Mouse (Mus musculus) heart, postnatal 14 days (tissue): ENCODE measurements around the gene Zscan25. TPM values are rescaled to one million over a fixed set of nuclear protein-coding genes. Genes with fewer than 3 reads are reported as not detected.
"Not testable (repeated sequence)": the region's sequence is repeated elsewhere in the genome, so short reads cannot be mapped to it uniquely, and the experiment has no call there.

Source experiments
- DNase-seq, 2 experiments: peaks; one replicate each; pipeline ENCODE4 v3.0.0; 2021 to 2022
- intact Hi-C: fragments of 180-260 bp; cut with DNase I; formaldehyde crosslinking; loops from one replicate; pipeline ENCODE4 v1.15.1; 2025
- long read RNA-seq, 2 experiments: library from polyadenylated mRNA; stranded (forward); transcript quantifications; one replicate each; pipeline ENCODE4 v2.0.0; 2021
- total RNA-seq, 2 experiments: library from RNA; stranded (reverse); gene quantifications; 2 replicates each; pipeline ENCODE4 v1.2.3; 2021

The Zscan25 gene
- 10 to 100 TPM; 11.0 to 13.9 TPM for total RNA-seq
- long read RNA-seq, experiment 1, partial matches to known transcripts = 0 of 4 reads
- long read RNA-seq, experiment 1, other reads (novel, unspliced or antisense) = 4 of 4 reads
- long read RNA-seq, experiment 2, partial matches to known transcripts = 1 of 4 reads
- long read RNA-seq, experiment 2, other reads (novel, unspliced or antisense) = 3 of 4 reads

DNA sequence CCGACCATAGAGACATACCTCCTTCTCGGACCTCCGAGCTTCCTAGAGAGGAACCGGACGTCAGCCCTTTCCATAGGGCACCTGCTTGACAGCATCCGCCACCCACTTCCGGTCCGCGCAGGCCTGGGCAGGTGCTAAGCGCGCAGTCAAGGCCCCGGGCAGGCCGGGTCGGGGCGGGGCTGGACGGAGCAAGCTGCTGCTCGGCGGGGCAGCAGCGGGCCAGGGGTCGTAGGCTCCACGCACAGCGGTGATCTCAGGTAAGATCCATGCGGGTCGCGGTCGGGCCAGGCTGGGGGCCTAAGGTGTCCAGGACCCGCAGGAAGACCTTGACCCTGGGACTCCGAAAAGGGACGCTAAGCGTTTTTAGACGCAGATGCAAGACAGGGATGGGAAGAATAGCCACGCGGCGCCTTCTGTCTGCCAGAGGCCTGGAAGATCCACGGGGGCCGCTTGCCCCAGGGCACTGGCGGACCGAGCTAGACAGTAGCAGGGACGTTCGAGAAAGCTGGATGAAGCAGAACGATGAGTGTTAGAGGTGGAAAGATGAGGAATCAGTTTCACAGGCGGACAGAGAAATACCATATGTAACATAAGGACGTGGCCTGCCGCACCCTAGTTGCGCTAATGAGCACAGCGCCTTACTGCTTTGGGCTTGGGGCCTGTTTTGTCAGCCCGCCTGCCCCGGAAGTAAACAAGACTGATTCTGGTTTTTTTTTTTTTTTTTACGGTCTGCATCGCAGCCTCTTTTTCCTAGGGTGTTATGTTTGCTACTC lies at the start of gene Zscan25:
Zscan25 (plus strand) TSS at position 130 of the 773 bp plus-strand sequence.
- peak; percentile 90 to 92 for DNase-seq
- intact Hi-C loops = loop anchor here (2.0 kb wide), 1 partner anchor 50 kb away; the partner anchor contains the start of gene Zfp655

DNA sequence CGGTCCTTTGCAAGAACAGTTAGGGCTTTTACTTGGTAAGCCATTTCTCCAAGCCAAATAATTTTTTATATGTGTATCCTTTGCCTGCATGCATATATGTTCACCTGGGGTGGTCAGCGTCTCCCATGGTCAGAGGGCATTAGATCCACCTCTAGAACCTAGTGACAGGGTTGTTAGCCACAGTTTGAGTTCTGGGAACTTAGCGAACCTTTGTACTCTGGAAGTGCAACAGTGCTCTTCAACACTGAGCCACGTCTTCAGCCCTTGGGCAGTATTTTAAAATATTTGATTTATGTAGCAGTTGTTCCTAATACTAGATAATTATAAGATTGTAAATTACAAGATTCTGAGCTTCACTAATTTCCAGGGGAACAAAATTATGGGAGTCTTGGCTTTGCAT lies 49.7 kb upstream of the Zscan25 start:
- intact Hi-C loops = loop anchor here (2.0 to 5.0 kb wide), 3 partner anchors 26 to 63 kb away; partner anchors contain the start of genes Cpsf4, Ptcd1, Zkscan5 and Zscan25
- no peak for DNase-seq

DNA sequence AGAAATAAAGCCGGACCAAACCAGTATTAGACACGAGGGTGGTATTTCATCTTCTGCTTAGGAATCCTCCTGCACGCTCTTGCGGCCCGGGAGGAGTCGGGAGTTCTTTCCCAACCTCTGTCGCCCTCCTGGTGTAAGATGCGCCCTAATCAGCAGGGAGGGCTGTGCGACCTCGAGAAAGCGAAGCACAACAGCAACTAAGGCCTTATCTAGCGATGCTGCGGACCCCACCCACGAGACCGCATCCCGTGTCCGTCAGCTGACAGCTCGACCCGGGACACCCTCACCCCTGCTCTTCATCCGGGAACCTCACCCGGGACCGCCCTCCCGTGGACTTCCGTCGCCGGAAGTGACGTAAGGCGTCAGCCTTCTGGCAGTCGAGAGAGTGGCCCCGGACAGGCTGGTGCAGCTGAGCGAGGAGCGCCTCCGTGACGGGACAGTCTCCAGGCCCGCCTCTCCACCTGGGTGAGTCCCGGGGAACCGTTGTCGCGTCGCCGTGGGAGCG lies 48.9 kb upstream of the Zscan25 start, which contains the start of gene Zfp655:
Zfp655 (plus strand) TSS at position 349 of the 505 bp plus-strand sequence.
- intact Hi-C loops = loop anchor here (2.0 to 5.0 kb wide), 3 partner anchors 27 to 64 kb away; partner anchors contain the start of genes Cpsf4, Ptcd1, Zkscan5 and Zscan25
- peak; percentile 97 to 99 for DNase-seq

DNA sequence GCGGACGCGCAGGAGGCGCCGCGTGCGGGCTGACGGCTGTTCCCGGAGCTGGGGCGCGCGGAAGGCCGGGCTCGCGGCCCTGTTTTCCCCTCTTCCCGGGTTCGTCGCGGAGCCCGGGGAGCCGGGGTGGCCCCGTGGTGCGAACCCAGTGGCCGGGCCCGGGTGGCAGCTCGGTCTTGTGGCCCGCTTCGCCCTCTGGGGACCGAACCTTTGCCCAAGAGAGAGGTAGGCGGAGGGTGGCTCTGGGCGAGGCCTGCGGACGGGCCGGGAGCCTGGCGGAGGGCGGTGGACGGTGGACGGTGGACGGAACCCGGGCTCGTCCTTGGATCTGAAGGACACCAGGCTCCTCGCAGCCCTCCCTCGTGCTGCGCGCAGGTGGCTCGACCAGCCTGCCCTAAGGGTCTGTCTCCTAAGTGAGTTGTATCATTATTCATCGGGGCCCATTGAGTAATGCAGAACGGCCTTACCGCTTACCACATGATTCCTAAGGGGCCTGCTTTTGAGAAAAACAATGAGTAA lies 48.3 kb upstream of the Zscan25 start:
- DNase-seq = no peak
- intact Hi-C loops = loop anchor here (2.0 to 5.0 kb wide), 3 partner anchors 27 to 65 kb away; partner anchors contain the start of genes Cpsf4, Ptcd1, Zkscan5 and Zscan25

DNA sequence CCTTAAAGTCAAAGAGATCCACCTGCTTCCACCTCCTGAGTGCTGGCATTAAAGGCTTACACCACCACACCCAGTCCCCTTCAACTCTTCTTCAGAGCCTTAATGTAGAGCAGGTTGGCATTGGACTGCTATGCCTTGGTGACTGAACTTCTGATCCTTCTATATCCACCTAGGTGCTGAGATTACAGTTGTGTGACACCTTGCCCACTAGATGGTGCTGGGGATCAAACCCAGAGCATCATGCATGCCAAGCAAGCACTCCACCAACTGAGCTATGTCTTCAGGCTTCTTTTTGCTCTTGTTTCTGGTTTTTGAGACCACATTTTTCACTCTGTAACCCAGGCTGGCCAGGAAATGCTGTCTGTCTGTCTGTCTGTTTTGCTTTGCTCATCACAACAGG lies 45.7 kb upstream of the Zscan25 start:
- intact Hi-C loops = loop anchor here (5.0 kb wide), 1 partner anchor 67 kb away; the partner anchor contains the start of genes Cpsf4 and Ptcd1
- peak in 1 of 2 experiments; percentile 21 for DNase-seq

DNA sequence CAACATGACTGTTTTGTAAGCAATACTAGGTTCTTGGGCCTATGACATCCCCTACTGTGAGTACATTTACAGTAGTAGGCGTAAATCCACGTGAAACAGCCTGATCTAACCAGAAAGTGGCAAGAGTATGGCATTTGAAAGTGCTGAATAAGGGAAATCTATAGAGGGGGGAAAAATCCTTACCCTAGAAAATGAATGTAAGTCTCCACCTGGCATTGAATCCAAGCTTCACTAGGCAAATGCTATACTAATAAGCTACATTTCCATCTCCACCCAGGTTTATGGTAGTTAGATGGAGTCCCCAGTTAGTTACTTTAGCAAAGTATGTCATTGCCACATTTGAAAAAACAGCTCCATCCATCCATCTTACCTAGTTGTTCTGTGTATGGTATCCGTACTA lies 30.8 kb upstream of the Zscan25 start:
- DNase-seq = no peak
- intact Hi-C loops = no loop called here

DNA sequence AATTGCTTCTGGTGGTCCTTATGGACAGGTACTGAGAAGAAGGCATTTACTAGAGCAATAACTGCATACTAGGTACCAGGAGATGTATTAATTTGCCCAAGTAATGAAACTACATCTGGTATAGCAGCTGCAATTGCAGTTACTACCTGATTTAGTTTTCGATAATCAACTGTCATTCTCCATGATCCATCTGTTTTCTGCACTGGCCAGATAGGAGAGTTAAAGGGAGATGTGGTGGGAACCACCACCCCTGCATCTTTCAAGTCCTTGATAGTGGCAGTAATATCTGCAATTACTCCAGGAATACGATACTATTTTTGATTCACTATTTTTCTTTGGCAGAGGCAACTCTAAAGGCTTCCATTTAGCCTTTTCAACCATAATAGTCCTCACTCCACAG lies 6.7 kb upstream of the Zscan25 start:
- DNase-seq, intact Hi-C loops: not testable (repeated sequence)

DNA sequence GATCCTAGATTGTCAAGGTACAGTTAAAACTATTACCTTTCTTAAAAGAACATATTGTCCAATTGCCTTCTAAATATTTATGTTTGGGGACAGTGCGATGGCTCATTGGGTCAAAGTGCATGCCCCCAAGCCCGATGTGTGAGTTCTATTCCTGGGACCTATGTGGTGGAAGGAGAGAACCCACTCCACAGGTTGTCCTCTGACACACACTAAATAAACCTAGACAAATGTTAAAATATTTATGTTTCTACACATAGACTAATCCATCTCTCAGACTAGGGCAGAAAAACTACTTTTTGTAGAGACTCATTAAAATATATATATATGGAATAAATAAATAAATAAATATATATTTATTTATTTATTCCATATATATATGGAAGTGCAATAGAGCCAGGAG lies 352 bp upstream of the Zscan25 start:
- no peak for DNase-seq
- intact Hi-C loops = loop anchor here (2.0 kb wide), 1 partner anchor 49 kb away; the partner anchor contains the start of gene Zfp655

DNA sequence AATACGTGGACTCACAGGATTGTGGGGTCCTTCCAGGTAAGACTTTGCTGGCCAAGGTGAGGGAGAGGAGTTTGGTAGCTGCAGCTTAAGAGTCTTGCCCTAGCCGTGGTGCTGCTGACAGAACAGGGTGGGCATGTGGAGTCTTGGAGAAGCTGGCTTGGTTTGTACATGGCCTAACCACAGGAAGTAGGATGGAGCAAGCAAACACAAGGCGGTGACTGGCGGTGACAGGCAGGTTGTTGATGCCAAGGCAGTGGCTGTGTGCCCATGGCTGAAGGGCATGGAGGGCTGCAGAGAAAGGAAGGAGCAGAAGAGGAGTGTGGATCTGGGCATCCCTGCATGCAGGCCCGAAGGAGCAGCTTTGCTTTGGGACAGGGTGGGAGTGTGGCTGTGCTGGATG lies 8.1 kb downstream of the Zscan25 start:
- intact Hi-C loops = no loop called here
- DNase-seq = no peak

DNA sequence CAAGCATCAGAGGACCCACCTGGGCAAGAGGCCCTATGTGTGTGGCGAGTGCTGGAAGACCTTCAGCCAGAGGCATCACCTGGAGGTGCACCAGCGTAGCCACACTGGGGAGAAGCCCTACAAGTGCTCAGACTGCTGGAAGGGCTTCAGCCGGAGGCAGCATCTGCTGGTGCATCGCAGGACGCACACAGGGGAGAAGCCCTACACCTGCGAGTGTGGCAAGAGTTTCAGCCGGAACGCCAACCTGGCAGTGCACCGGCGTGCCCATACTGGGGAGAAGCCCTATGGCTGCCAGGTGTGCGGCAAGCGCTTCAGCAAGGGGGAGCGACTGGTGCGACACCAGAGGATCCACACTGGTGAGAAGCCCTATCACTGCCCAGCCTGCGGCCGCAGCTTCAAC lies 10.4 kb downstream of the Zscan25 start:
- no peak for DNase-seq
- intact Hi-C loops = no loop called here

DNA sequence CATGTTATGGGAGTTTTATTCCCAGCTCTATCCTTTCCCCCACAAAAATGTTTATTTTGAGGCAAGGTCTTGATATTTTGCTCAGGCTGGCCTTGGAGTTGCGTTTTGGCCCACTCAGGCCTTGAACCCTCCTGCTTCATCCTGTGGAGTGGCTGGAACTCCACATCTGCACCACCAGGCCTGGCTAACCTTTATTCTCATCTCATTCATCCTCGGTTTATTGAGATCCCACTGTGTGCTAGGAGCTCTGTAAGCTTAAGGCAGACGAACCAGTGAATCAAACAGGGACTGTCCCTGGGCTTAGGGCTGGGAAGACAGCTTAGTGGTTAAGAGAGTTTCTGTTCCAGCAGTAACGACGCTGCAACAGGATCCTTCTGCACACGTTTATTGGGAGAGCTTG lies 12.1 kb downstream of the Zscan25 start:
- intact Hi-C loops = no loop called here
- no peak for DNase-seq

DNA sequence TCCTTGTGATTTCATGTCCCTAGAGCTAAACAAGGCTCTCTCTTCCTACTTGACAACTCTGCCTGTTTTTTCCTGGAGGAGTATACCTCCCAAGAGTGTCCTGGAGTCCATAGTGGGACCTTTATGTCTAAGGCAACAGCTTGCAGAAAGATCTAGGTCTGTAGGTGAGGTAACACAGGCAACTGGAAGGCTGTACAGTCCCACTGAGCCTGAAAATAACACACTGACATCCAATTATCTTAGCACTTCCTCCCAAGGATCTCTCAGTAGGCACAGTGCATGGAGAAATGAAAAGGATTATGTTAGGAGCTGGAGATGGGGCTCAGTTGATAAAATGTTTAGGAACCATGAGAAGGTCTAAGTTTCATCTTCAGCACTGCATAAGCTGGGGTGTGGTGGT lies 20.2 kb downstream of the Zscan25 start:
- no peak for DNase-seq
- intact Hi-C loops = no loop called here

DNA sequence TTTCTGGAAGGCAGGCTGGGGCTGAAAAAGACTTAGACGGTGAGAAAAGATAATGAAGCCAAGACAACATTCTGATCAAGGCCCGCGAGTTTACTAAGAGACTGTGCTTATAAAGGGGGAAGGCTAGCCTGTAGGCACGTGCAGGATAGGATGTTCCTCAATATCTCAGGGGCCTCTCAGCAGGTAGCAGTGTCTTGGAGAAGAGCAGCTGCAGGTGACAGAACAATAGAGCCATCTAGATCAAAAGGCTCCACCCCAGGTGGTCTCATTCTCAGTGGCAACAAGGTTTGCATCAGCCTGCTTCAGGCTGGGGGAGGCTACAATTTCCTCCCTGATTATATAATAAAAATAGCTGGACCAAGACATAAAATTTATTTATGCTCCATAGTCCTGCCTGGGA lies 21.5 kb downstream of the Zscan25 start:
- intact Hi-C loops, DNase-seq: not testable (repeated sequence)

DNA sequence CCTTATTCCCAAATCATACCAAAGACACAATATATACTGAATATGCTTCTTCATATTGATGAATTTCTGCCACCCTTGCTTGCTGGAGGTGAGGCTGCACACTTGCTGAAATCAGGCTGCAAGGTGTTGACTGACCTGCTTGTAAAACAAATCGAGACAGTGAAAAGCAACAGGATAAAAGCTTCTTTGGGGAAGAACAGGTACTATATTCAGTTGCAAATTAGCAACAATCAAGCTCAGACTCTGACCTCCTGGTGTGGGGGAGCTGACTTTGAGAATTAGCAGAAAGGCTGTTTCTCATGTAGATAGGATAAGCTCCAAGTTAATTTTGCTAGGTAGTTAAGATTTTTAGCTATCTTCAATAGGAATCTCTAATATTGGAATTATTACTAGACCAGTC lies 22.1 kb downstream of the Zscan25 start:
- intact Hi-C loops = no loop called here
- DNase-seq = no peak

DNA sequence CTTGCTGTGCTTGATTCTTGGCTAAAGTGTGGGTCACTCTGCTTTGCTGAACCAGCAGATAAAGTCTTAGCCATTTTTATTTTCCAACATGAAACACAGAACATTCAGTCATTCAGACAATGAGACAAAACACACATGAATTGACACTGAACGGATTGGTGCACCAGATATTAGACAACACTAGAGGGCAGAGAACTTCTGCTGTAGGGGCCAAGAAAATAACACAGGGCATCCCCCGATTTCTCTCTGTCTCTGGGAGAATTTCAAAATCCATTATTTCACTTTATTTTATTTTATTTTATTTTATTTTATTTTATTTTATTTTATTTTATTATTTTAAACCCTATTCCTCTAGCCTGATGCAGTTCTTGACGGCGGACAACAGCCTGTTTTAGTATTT lies 26.7 kb downstream of the Zscan25 start:
- DNase-seq = not testable (repeated sequence)

DNA sequence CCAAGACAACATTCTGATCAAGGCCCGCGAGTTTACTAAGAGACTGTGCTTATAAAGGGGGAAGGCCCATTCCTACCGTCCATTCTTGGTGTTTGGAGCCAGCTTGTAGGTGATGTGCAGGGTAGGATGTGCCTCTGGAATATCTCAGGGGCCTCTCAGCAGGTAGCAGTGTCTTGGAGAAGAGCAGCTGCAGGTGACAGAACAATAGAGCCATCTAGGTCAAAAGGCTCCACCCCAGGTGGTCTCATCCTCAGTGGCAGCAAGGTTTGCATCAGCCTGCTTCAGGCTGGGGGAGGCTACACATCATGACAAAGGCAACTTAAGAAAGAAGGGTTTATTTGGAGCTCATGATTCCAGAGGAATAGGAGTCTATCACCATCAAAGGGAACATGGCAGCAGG lies 27.5 kb downstream of the Zscan25 start:
- DNase-seq, intact Hi-C loops: not testable (repeated sequence)

More for the DNA sequence above, 26.7 kb downstream of the Zscan25 start:
- intact Hi-C loops = not testable (repeated sequence)

DNA sequence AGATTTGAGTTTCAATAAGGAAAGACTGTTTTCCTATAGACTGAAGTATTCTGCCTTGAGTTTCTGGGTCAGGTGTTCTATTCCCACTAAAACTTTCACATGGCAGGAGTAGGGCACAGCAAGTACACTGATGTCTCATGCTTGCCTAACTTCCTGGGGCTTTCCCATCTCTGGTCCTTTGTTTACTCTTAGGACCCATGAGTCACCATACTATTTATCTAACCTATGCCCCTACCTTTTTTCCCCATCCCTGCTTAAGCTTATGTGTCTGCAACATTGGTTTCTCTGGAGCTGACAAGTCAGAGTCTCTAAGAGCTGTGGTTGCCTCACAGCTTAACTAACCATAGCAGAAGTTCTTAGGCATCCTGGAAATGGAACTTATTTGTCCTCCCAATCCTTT lies 33.5 kb downstream of the Zscan25 start:
- no peak for DNase-seq
- intact Hi-C loops = no loop called here

DNA sequence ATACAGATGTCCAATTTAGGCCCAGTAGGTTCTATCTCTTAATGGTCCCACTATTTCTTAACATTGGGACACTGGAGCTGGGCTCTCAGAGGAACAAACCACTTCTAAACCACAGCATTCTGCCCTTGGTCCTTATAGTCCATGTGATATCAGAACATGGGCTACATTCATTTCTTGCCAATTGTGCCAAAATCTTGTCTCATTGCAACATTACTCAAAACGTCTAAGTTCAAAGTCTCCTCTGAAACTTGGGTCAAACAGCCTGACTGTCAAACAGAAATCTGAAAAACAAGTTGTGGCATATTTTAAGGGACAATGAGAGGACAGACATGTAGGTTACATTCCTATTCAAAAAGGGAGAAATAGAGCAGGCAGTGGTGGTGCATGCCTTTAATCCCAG lies 36.8 kb downstream of the Zscan25 start:
- DNase-seq = no peak
- intact Hi-C loops = no loop called here

DNA sequence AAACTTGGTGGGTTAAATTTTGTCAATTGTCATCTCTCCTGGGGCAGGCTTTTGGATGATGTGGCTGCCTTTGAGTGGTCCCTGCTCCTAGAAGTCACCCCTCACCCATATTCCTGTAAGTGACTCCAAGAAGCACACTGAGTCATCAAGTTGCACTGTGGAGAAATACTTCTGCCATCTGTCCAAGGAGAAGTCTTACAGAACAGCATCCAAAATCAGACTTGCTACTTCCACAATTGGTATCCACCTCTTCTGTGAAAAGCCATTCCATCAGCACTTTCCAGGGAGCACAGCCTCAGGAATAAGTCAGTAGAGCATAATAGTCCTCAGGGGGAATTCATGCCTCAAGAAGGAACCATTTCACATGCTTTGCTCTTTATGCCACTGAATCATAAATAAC lies 58.5 kb downstream of the Zscan25 start:
- intact Hi-C loops, DNase-seq: not testable (repeated sequence)
